Mouse (Mus musculus) forebrain, embryonic 10.5 days (tissue): Measurements from ENCODE around the gene Pcca. TPM values are rescaled to one million over a fixed set of nuclear protein-coding genes. Genes with fewer than 3 reads are reported as not detected.

ENCODE experiments used
- DNase-seq: peaks from one replicate; pipeline ENCODE4 v3.0.0-alpha.2; 2017; ENCODE audit warnings: low spot score; ENCODE audit errors: extremely low spot score
- H3K27ac ChIP-seq: fragments of 300-500 bp; sonication (generic); 2 replicates; pipeline ENCODE4 v1.5.1; 2016; ENCODE audit warnings: mild to moderate bottlenecking
- H3K27me3 ChIP-seq: fragments of 300-500 bp; sonication (generic); 2 replicates; pipeline ENCODE4 v1.6.1; 2016; ENCODE audit warnings: mild to moderate bottlenecking; ENCODE audit not compliant: poor library complexity, severe bottlenecking
- H3K36me3 ChIP-seq: fragments of 300-500 bp; sonication (generic); replicated peaks from 2 replicates; pipeline ENCODE4 v1.6.1; 2016; ENCODE audit warnings: mild to moderate bottlenecking, moderate library complexity
- H3K4me1 ChIP-seq: fragments of 300-500 bp; sonication (generic); 2 replicates; pipeline ENCODE4 v1.6.1; 2016
- H3K4me3 ChIP-seq: fragments of 300-500 bp; sonication (generic); 2 replicates; pipeline ENCODE4 v1.5.1; 2016; ENCODE audit warnings: mild to moderate bottlenecking, moderate library complexity
- H3K9me3 ChIP-seq: fragments of 300-500 bp; sonication (generic); 2 replicates; pipeline ENCODE4 v1.6.1; 2016; ENCODE audit warnings: mild to moderate bottlenecking, moderate library complexity
- WGBS: fragments of 180-500 bp; shearing (Covaris S2); methylation state at CpG from one replicate; pipeline ENCODE4 v1.1.7; 2016; 5-methylcytosine and 5-hydroxymethylcytosine counted together
- polyA plus RNA-seq: library from polyadenylated mRNA; unstranded; fragments of >200 nt; fragmentation: Nextera tagmentation; extraction: Ambion mirVana; gene quantifications from 2 replicates; pipeline ENCODE4 v1.2.1, GENCODE M21; 2016

Gene Pcca
- polyA plus RNA-seq, 1 experiment from 2014 or later: 38.9 TPM

DNA sequence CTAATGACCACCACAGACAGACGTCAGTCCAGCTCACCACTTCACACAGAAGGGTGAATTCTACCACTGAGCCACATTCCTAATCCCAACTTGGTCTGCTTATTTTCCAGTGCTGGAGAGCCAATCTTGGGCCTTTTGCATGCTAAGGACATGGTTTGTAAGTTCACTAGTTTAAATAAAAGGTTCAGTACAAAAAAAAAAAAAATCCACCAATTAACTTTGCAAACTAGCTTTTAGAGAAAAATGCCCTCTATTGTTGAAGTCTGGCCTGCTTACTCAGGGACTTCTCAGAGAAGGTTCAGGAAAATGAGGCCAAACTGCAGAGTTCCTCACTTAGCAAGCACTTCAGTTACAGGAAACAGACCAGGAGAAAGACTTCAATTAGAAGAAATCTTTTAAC is 378.0 kb downstream of the Pcca start:
- peak overlapping the region; percentile 78 for H3K4me3 ChIP-seq
- H3K27ac ChIP-seq: no peak overlapping the region
- H3K9me3 ChIP-seq: peaks cover 15% of the 10 kb centered on the region
- peaks cover 2% of the 10 kb centered on the region; the same call in 1 of the 2 replicates for H3K36me3 ChIP-seq
- peaks cover 18% of the 10 kb centered on the region for H3K4me1 ChIP-seq
- 57% methylated on average over 1 of the region's 1 CpGs for WGBS
- peaks cover 27% of the 10 kb centered on the region for H3K27me3 ChIP-seq
- DNase-seq: no peak

DNA sequence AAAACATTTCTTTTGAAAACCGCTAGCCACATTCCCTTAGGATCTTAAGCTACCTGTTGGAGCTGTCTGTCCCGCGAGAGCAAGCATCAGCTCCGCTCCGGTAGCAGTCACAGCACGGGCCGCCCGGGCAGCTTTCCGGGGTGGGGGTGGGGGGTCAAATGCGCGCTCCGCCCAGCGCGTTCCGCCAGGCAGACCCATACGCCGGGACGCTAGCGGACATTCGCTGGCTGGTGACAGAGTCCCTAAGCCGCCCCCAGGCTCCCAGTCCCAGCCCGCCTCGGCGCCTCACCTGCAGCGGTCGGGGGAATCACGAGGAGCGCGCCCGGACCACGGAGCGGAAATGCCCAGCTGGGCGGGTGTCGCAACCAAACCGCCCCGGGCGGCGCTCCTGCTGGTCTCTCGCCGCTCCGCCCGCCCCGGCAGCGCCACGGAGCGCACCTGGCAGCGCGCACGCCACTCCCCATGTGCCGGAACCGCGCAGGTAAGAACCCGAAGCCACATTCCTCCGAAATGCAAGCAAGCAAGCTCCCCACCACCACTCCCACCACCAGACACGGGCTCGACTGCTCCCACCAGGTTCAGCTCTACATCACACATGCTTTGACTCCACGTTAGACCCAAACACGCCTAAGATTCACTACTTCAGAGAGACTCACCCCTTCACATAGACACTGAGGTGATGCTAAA is 378.8 kb downstream of the Pcca start:
- DNase-seq: peak; percentile 53
- peaks cover 18% of the 10 kb centered on the region for H3K4me1 ChIP-seq
- H3K9me3 ChIP-seq: peaks cover 10% of the 10 kb centered on the region
- peak overlapping the region; percentile 78 for H3K4me3 ChIP-seq
- 0 out of 2 replicates have a peak, but pooled peaks cover 2% of the 10 kb centered on the region for H3K36me3 ChIP-seq
- H3K27me3 ChIP-seq: peaks cover 27% of the 10 kb centered on the region
- peak overlapping the region; percentile 85 for H3K27ac ChIP-seq
- WGBS: under 1% methylated on average over 58 of the region's 58 CpGs

DNA sequence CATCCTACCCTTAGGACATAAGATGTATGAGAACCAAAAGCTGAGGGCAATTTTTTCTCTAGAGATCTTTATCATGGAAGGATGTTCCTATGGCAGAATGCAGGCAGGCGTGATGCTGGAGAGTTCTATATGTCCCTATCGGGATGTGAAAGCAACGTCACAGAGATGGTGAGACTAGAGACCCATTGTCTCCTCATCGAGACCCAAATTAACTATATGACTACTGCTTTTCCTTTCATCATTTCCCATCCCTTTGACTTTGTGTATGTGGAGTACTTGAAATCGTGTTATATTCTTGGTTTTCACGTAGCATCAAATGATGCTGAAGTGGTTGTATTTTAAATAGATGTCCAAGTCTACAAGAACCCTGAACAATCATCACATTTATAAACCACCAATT is 379.5 kb downstream of the Pcca start, which contains the start of gene Ggact:
TSS of gene Ggact (minus strand) at position 101 of the 400 bp plus-strand sequence.
- WGBS: 72% methylated on average over 6 of the region's 6 CpGs
- Histone ChIP-seq H3K27me3 (peaks cover 27% of the 10 kb centered on the region), H3K36me3 (peaks cover 3% of the 10 kb centered on the region), H3K4me1 (peaks cover 18% of the 10 kb centered on the region), H3K9me3 (peaks cover 3% of the 10 kb centered on the region), H3K4me3 (peak within 1 kb of the TSS; percentile 78), H3K27ac (peak within 1 kb of the TSS; percentile 85)
- DNase-seq: no peak

DNA sequence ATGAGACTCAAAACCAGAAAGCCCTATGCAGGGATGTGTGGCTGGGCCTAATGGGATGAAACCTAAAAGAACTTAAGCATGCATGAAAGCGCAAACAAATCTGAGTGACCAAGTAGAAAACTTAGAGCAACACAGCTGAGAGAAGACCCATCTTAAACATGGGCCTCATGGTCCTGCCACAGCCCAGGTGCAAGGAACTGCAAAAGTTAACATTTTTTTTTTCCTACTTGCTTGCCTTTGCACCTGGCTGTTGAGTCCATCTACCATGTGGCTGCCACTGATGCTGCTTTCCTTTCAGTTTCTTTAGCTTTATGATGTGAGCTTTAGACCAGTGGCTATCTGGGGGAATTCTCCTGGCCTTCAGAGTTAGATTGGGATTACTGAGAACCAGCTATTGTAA is 383.6 kb downstream of the Pcca start:
- no peaks in the 10 kb centered on the region for H3K9me3 ChIP-seq
- 94% methylated on average over 1 of the region's 1 CpGs for WGBS
- H3K4me1 ChIP-seq: peaks cover 9% of the 10 kb centered on the region
- peaks cover 20% of the 10 kb centered on the region for H3K36me3 ChIP-seq
- H3K27me3 ChIP-seq: peaks cover 16% of the 10 kb centered on the region
- no peak overlapping the region for H3K4me3 ChIP-seq
- DNase-seq: no peak
- no peak overlapping the region for H3K27ac ChIP-seq

DNA sequence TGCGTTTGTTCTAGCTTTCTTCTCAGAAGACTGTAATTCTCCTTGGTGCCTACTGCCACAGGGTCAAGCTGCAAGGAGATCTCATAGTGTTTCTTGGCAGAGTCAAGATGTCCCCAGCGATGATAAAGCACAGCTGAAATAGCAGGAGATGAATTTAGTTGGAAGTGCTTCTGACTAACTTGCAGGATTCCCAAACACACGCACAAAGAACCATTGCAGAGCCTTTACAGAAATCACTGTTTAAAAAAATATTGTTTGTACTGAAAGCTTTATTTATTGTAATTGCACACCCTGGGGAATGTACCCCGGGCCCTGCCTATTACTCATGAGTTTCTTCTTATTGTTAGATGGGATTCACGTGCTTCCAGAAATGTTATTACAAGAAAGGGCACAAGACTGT is 385.9 kb downstream of the Pcca start:
- 84% methylated on average over 5 of the region's 5 CpGs for WGBS
- Histone ChIP-seq H3K4me3 (no peak overlapping the region), H3K27me3 (no peaks in the 10 kb centered on the region), H3K4me1 (no peaks in the 10 kb centered on the region), H3K36me3 (peaks cover 32% of the 10 kb centered on the region), H3K27ac (no peak overlapping the region), H3K9me3 (no peaks in the 10 kb centered on the region)
- DNase-seq: no peak

DNA sequence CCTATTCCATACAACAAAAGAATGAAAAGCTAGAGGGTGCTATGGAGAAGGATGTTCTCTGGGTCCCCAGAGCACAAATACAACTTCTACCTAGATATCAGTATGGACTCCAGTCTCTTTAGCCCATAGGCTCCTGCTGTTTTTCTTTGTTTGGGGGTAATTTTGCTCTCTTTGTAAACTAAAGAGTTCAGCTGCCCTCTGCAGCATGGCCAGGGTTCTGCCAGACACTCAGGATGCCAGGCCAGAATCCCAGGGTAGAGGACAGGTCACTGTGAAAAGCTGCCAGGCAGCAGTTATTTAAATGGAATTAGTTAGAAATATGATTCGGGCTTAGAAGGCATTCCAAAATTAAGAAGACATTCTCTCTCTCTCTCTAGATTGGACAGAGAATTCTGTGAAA is 402.3 kb downstream of the Pcca start:
- WGBS: 78% methylated on average over 1 of the region's 1 CpGs
- Histone ChIP-seq H3K36me3 (peaks cover 64% of the 10 kb centered on the region), H3K27ac (no peak overlapping the region)

More for the DNA sequence above, 402.3 kb downstream of the Pcca start:
- H3K27me3 ChIP-seq: peaks cover 3% of the 10 kb centered on the region; the same call in 1 of the 2 replicates
- no peak for DNase-seq
- peaks cover 5% of the 10 kb centered on the region for H3K4me1 ChIP-seq
- H3K9me3 ChIP-seq: no peaks in the 10 kb centered on the region
- no peak overlapping the region for H3K4me3 ChIP-seq

Other genes starting within 250 kb of the Pcca start
- 1.0 and 1.9 TPM in 2 replicates for gene Gm5089, start 83.2 kb upstream of the Pcca start, polyA plus RNA-seq
- gene Zic5, start 68.6 kb upstream of the Pcca start, polyA plus RNA-seq: 20.7 and 21.5 TPM in 2 replicates
- 7.0 and 7.3 TPM in 2 replicates for gene Zic2, start 58.9 kb upstream of the Pcca start, polyA plus RNA-seq
- gene Gm10837, start 43.7 kb upstream of the Pcca start, polyA plus RNA-seq: 0.27 TPM in 1 of 2 replicates, not detected in the other